Mouse (Mus musculus): ENCODE data around the gene Zbp1.

Gene Zbp1

DNA sequence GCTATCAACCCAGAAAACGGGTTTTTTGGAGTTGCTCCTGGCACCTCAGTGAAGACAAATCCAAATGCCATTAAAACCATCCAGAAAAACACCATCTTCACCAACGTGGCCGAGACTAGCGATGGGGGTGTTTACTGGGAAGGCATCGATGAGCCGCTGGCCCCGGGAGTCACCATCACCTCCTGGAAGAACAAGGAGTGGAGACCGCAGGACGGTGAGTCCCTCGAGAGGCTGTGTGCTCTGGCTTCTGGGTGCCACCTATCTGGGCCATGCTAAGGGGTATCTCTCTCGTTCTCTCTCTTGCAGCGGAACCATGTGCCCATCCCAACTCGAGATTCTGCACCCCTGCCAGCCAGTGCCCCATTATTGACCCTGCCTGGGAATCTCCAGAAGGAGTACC, 61.8 kb downstream of the Zbp1 start:
- DNase-seq (ENCODE audit: low read depth, low spot score): no peak
